Mouse (Mus musculus) B cell, adult (primary cell): ENCODE results near the gene Gm17622. TPM values are rescaled to one million over a fixed set of nuclear protein-coding genes. Genes with fewer than 3 reads are reported as not detected.

ENCODE experiments used
- total RNA-seq: library from RNA; stranded (reverse); gene quantifications from 4 replicates; pipeline ENCODE4 v1.2.4, GENCODE M21; 2023; ENCODE audit not compliant: inconsistent age

Gm17622 gene
- total RNA-seq = not detected in 4 replicates

GRCm38 (mm10) chr13:96490433-96490832 lies at the start of gene Gm17622:
Gene Gm17622, plus strand, starts transcription at chr13:96490733.

GRCm38 (mm10) chr13:96470957-96471356 lies 19.6 kb upstream of the Gm17622 start, which contains the start of gene Ankdd1b:
Gene Ankdd1b, minus strand, starts transcription at chr13:96471198.

Other genes starting within 250 kb of the Gm17622 start
- 30.8 to 36.4 TPM (median 32.5 TPM) in 4 replicates for gene Poc5, start 102.4 kb upstream of the Gm17622 start, total RNA-seq
- gene Ankdd1b, start 19.5 kb upstream of the Gm17622 start, total RNA-seq = not detected in 4 replicates
- 8.9 to 13.2 TPM (median 11.2 TPM) in 4 replicates for gene Polk, start 51.8 kb downstream of the Gm17622 start, total RNA-seq
- 64.6 to 76.6 TPM (median 71.2 TPM) in 4 replicates for gene Col4a3bp, start 51.9 kb downstream of the Gm17622 start, total RNA-seq
- 107 to 125 TPM (median 120 TPM) in 4 replicates for gene Hmgcr, start 180.2 kb downstream of the Gm17622 start, total RNA-seq